Comparison of ENCODE assay signal across 8 mouse cellular contexts in the genomic region with DNA sequence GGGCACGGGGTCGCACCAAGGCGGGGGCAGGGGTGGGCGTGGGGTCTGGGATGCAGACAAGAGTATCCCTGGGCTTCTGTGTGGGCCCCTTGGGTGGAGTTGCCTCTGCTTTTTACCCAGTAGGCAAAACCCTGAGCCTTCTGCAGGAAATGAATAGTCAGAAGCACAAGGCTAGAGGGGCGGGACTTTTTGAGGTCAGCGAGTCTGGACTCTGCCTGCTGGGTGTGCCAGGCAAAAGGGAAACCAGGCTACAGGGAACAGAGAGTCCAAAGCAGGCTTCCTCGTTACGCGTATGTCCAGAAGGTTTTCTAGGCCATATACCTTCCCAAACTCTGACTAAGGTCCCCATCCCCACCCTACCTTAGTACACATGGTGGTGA. TPM values are rescaled to one million over a fixed set of nuclear protein-coding genes. Genes with fewer than 3 reads are reported as not detected.
DNase-seq lines count a peak whose midpoint lies in the region; ATAC-seq and TF ChIP-seq lines count a peak whose summit lies in the region.

No protein-coding gene starts in this region.

- TF ChIP-seq CTCF in heart, postnatal 0 days (IDR thresholded peaks at IDR 0.05; ENCODE audit: low read depth): no peak

- H3K4me2 ChIP-seq in heart, postnatal 0 days (ENCODE audit: low read depth, low read length): peak overlapping the region; percentile 46

- H3K27ac ChIP-seq in embryonic facial prominence, embryonic 10.5 days (replicated peaks): peak overlapping the region; percentile 88
- H3K27ac ChIP-seq in heart, postnatal 0 days (ENCODE audit: low read depth): peak overlapping the region; percentile 71

- peak; percentile 20; the same call in 1 of the 2 replicates for ATAC-seq in heart, postnatal 0 days (ENCODE audit: insufficient read depth, low read depth)

- no peak for TF ChIP-seq EP300 in heart, postnatal 0 days (IDR thresholded peaks at IDR 0.05; ENCODE audit: low read depth)

- H3K9me3 ChIP-seq in embryonic facial prominence, embryonic 10.5 days: no peaks in the 10 kb centered on the region
- H3K9me3 ChIP-seq in heart, postnatal 0 days (replicated peaks; ENCODE audit: control insufficient read depth, low read length): no peaks in the 10 kb centered on the region

- no peak overlapping the region for H3K9ac ChIP-seq in heart, postnatal 0 days (replicated peaks; ENCODE audit: low read depth, low read length)

- 32% methylated on average over 9 of the region's 9 CpGs for WGBS in embryonic facial prominence, embryonic 10.5 days
- 46% methylated on average over 7 of the region's 9 CpGs for WGBS in heart, postnatal 0 days

- peaks cover 28% of the 10 kb centered on the region for H3K27me3 ChIP-seq in embryonic facial prominence, embryonic 10.5 days (replicated peaks; ENCODE audit: low read depth, poor library complexity, severe bottlenecking)
- H3K27me3 ChIP-seq in heart, postnatal 0 days (ENCODE audit: control insufficient read depth, insufficient read depth, low read length): no peaks in the 10 kb centered on the region
- no peaks in the 10 kb centered on the region for H3K27me3 ChIP-seq in splenic B cell, adult 2 months (ENCODE audit: control insufficient read depth, insufficient read depth, low read length, poor library complexity, severe bottlenecking)

- no peaks in the 10 kb centered on the region for H3K36me3 ChIP-seq in embryonic facial prominence, embryonic 10.5 days (replicated peaks)
- no peaks in the 10 kb centered on the region for H3K36me3 ChIP-seq in heart, postnatal 0 days (replicated peaks; ENCODE audit: control insufficient read depth, insufficient read depth, low read length)
- H3K36me3 ChIP-seq in splenic B cell, adult 2 months (ENCODE audit: control insufficient read depth, insufficient read depth, low read length, poor library complexity, severe bottlenecking): no peaks in the 10 kb centered on the region

- H3K4me1 ChIP-seq in embryonic facial prominence, embryonic 10.5 days: peaks cover 43% of the 10 kb centered on the region
- peaks cover 20% of the 10 kb centered on the region for H3K4me1 ChIP-seq in heart, postnatal 0 days (ENCODE audit: control insufficient read depth, insufficient read depth)

- H3K4me3 ChIP-seq in embryonic facial prominence, embryonic 10.5 days: peak overlapping the region; percentile 49
- H3K4me3 ChIP-seq in heart, postnatal 0 days (ENCODE audit: low read depth, low read length): no peak overlapping the region

- DNase-seq in 3134 (ENCODE audit: extremely low read depth, insufficient read length, low spot score): peak; percentile 67
- peak; percentile 66 for DNase-seq in Muller cell, postnatal 12 days (ENCODE audit: inconsistent ontology term)
- peak; percentile 28 for DNase-seq in embryonic facial prominence, embryonic 10.5 days (ENCODE audit: low spot score)
- DNase-seq in heart, postnatal 0 days (ENCODE audit: low spot score): no peak
- peak; percentile 88 for DNase-seq in kidney, postnatal 14 days
- DNase-seq in lung, postnatal 10 days: peak; percentile 75
- DNase-seq in splenic B cell, adult 2 months (ENCODE audit: low read depth, low spot score): peak; percentile 5
- DNase-seq in c-Kit-positive CD71-positive TER-119-positive erythroid progenitor cells, embryonic 14.5 days (ENCODE audit: low spot score): no peak

RNA-seq across cellular contexts. Expression of a gene that starts 50.0 kb away (rescaled TPM):
- 18.4 and 22.1 TPM in 2 replicates for polyA plus RNA-seq in embryonic facial prominence, embryonic 10.5 days (2016; fragmentation: Nextera tagmentation; extraction: Ambion mirVana)
- 20.3 and 42.6 TPM in 2 replicates for total RNA-seq in heart, postnatal 0 days (2014; rRNA removed; ENCODE audit: low replicate concordance)
- 69.3 and 72.5 TPM in 2 replicates for polyA plus RNA-seq in heart, postnatal 0 days (2015; fragmentation: Nextera tagmentation; extraction: Ambion mirVana)

Comparison
In these comparisons a context has a peak if more than half of its experiments do, and no peak if none do; other contexts are left out.
1. DNase-seq: peak in 3134 (single experiment), Muller cell, postnatal 12 days (single experiment), embryonic facial prominence, embryonic 10.5 days (single experiment), kidney, postnatal 14 days (single experiment), lung, postnatal 10 days (single experiment) and splenic B cell, adult 2 months (single experiment); none in heart, postnatal 0 days (single experiment) and c-Kit-positive CD71-positive TER-119-positive erythroid progenitor cells, embryonic 14.5 days (single experiment).